Mouse (Mus musculus): ENCODE measurements around the gene Mipep. TPM values are rescaled to one million over a fixed set of nuclear protein-coding genes. Genes with fewer than 3 reads are reported as not detected.
A peak's percentile ranks its signal among the peaks of the same experiment; 100 is the strongest.

The Mipep gene
- 9.2 and 10.0 TPM in 2 replicates for polyA plus RNA-seq (2012; rRNA removed)

DNA sequence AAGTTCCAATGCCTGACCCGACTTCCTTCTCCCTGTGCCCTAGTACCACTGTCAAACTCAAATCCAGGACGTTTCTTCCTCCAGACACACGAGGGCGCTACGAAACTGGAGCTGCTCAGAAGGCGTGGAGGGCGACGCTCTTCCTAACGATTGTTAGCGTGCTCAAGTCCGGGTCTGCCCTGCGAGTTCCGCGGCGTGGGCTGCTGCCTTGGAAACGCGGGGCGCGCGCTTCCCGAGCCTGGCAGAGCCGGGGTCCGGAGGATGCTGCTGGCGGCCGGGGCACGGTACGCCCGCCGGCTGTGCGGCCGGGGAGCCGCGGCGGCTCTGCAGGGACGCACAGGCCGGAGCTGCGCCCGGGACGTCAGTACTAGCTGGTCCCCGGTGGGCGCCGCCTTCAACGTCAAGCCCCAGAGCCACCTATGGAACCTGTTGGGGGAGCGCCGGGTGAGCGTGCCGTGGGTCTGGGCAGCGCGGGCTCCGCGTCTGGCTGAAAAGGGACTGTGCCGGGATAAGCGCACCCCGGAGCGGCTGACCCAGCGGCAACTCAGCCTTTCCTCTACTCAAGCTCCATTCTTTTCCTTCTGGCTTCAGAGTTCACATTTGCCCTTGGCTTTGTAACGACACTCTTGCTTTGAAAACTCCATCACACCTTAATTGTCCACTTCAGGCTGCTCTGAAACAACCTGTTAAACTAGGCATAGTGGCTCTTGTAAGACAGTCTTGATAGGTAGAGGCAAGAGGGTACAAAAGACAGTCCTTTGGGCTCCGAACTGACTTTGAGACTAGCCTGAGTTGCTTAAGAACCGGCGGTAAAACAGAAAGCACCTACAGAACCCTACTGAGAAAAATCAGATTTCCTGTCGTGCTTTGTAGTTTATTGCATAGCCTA, at the start of gene Mipep:
Mipep (plus strand) TSS at position 147 of the 889 bp plus-strand sequence.
- peak; percentile 45 for DNase-seq (ENCODE audit: low read depth)

DNA sequence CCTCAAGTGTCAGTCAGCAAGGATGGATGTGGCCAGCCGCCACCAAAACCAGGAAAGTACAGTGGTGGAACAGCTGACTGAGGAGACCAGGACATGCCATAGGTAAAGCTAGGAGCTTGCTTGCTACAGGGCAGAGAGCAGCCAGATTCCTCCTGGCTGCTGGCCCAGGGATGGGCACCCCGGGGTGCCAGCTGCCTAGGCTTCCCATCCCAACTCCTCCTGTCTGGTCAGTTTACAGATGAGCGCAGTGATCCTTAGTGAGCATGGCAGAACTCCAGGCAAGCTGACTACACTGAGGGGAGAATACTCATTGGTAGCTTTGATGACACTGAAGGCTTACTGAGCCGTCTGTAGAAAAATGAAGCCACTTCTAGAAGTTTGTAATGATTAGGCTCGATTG, 49.2 kb upstream of the Mipep start:
- no peak for DNase-seq (ENCODE audit: low read depth)

DNA sequence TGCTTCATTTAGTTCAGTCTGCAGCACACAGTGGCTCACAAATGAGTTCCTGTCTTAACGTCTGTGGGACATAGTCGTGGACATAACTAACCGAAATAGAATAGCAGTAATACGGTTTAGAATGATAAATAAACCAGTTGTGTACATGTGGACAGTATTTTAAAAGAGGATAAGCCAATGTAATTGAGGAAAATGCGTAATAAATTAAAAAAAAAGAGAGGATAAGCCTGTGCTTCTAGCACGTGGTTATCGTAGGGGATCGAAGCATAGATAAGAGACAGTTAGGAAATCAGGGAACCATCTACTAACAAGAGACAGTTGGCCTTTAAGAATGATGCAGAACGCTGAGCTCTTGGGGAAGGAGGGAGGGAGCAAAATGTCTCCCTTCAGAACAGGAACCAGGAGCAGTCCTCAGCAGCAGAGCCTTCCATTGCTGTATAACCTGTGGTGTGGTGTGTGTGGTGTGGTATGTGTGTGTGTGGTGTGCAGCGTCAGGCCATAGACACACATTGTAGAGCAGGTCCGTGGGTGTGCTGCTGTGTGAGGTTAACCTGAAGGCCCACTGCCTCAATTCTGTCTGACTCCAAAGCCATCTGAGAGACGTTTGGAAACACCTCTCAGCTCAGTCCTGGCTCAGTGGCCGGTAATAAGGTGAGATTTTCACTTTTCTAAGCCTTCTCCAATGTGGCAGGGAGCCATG, 48.4 kb upstream of the Mipep start:
- no peak for DNase-seq (ENCODE audit: low read depth)

DNA sequence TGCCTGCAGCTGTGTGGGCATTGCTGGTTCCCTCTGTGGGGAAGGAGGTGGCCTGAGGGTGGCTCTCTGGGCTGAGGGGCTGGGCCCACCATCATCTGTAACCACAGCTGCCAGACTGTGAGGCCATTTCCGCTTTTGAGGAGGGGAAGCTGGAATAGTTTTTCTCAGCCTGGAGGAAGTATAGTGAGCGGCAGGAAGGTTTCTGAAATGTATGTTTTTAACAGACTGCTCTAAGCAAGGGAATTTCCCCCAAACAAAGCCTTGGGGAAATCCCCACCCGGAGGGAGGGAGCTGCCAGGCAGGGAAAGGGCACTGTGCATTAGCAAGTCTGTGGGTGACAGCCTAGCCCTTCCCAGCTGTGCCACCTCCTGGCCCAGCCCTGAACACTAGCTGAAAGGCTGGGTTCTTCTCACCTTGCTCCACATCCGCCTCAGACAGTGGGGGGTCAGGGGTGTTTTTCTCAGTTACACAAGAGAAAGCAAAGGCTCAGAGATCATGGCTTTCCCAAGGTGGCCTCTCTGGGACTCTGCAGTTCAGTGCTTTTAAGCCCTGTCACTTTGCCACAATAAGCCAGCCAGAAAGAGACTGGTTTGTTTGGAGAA, 47.7 kb upstream of the Mipep start:
- DNase-seq (ENCODE audit: low read depth), result no peak

DNA sequence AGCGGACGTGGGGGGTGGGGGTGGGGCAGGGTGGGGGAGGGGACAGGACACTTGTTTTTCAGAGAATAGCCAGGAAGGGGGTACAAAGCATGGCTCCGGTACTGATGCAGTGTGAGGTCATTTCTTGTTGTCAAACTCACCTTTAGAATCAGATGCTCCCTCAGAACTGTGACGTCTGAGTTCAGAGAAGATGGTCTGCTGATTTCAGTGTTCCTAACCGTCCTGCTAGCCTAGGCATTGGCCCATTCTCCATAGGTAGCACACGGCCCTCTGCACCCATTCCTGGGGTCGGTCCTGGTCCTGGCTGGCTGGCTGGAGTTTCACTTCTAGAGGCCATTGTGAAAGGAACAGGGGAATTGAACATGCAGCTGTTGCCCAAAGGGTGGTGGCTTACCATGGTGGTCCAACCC, 47.2 kb upstream of the Mipep start:
- DNase-seq (ENCODE audit: low read depth), result no peak

DNA sequence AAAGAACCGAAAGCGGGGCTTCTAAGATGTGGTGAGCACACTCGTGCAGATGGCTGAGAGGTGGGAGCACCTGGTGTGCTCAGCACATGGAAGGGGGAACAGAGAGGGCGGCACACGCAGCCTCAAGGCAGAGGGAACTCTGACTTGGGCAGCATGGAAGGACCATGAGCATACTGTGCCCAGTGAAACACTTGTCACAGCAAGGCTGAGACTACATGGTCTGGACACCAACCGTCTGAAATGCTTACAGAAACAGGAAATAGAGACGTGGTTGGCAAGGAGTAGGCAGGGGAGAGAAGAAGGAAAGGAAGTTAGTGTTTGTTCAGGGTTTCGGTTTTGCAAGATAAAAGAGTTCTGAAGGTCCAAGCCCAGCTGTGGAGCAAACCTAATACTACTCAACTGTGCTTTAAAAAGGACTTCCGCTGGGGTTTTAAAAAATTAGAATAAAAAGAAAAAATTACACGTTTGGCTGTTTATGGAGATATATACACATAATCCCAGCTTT, 45.9 kb upstream of the Mipep start:
- no peak for DNase-seq (ENCODE audit: low read depth)

DNA sequence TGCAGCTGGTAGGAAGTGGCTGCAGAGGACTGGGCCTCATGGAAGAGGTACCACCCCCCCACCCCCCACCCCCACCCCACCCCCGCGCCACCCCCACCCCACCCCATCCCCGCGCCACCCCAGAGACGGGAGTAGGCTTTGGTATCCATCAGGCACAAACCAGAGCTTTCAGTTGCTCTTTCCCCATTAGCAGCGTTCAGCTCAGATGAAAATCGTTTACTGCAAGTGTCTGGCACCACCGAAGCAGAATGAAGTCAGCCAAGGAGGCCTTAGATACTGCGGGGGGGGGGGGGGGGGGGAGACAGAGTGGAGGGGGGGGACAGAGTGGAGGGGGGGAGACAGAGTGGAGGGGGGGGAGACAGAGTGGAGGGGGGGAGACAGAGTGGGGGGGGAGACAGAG, 45.2 kb upstream of the Mipep start:
- DNase-seq (ENCODE audit: low read depth), result no peak

DNA sequence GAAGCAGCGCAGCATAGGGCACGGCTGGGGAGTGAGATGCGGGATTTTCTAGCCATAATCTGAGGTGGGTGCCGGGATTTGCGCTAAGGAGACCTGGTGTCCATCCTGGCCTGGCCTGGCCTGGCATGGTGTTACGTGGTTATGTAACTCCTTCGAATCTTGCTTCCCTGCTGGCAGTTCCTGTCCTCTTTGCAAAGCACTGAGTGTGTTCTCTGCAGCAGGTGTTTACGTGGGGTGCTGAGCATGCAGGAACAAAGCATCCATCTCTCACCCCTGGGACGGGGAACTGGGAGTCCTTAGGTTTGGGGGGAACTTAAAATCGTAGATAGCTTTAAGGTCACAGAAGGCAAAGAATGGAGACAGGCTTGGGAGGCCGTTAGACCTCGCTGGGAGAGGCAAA, 44.8 kb upstream of the Mipep start:
- DNase-seq (ENCODE audit: low read depth), result no peak

DNA sequence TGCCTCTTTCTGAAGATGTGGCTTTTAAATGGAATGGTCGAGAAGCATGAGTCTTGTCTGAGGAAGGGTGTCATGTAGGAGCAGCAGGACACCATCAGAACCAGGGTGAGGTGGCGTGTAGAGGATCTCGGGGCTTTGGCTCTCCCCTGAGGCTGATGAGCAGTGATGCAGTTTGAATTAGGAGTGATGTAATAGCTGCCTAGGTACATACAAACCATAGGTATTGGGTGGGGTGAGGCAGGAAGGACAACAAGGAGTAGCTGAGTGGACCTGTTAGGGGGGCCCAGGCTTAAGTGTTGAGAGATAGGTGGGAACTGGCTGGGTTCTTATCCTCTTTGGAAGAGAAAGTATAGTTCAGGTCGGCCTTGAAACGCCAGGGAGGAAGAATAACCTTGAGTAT, 43.9 kb upstream of the Mipep start:
- no peak for DNase-seq (ENCODE audit: low read depth)

DNA sequence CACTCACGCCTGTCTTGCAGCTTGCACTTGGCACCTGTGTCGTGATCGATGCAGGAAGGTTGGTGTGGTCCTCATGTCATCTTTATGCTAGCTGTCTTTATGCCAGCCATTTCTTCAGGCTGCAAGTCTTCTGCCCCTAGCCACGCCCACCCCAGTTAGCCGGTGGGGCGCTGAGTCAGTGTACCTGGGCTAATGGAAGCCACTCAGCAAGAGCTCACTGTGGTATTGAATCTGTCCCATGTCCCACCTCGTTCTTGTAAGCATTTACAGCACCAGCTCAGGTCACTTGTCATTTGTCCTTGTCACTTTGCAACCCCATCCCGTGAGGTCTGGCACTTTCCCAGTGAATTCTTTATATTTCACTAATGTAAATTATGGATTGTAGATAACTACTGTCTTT, 43.3 kb upstream of the Mipep start:
- no peak for DNase-seq (ENCODE audit: low read depth)

DNA sequence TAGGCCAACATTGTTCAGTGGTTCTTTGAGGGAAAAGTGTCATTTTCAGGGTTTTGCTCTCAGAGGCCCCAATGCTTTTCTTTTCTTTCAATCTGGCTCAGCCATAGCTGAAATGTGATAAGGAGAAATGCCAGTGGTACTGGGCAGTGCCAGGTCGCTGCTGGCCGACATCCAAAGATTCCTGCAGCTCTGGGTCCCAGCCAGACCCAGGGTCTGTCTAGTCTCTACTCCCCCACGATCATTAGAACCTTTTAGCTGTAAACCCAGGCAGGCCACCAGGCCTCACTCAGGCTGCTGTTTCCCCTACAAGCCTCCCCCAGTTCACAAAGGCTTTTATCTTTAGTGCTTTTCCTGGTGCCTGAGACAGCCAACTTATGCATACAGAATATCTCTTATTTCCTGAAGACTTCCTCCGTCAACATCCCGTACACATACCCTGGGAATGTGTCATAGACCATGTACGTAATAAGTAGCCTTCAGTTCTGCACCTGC, 42.8 kb upstream of the Mipep start:
- DNase-seq (ENCODE audit: low read depth), result no peak

DNA sequence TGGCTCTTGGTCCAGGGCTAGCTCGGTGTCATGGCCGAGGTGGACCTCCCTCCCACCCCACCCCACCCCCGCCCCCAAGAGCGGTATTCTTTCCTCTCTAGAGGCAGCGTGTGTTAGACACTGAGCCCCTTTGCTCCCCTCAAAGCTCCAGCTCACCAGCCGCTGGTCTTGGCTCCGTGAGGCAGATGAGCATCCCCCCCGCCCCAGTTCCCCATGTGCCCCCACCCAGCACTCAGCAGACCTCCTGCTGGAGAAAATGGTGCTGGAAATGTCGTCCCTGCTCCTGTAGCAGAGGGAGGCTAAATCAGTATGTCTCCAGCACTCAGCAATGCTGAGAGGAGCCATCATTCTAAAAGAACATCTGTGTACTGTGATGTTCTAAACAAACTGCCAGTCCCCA, 40.7 kb upstream of the Mipep start:
- no peak for DNase-seq (ENCODE audit: low read depth)

DNA sequence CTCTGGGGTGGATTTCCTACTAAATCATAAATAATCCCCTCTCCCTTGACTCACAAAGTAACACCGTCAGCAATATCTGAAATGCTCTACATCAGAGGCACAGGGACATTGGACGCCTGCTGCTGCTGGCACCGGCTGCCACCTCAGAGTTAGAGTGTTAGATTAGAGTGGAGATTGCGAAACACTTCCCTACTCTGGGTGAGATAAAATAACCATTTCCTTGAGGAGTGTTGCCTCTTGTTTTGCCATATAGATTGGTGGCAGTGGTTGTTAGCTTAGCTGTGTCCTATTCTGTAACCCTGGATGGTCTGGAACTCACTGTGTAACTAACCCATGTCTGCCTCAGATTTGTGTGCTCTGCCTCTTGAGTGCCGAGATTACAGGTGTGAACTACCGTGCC, 39.2 kb upstream of the Mipep start:
- no peak for DNase-seq (ENCODE audit: low read depth)

DNA sequence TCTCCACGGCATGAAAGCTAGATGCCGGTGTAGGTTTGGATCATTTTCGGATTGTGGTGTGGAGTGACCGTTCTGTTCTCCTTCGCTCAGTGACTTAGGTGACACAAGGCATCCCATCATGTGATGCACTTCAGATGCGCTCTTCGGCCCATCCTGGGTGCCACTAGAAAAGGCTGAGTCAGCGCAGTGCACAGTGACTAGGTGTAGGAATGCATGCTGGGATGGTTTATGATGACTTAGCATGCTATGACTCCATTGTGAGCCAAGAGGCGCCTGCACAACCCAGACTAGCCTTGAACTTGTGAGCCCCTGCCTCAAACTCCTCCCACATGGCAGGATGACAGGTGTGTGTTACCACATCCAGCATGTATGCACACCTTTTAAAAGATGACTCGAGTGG, 38.2 kb upstream of the Mipep start:
- DNase-seq (ENCODE audit: low read depth), result no peak

DNA sequence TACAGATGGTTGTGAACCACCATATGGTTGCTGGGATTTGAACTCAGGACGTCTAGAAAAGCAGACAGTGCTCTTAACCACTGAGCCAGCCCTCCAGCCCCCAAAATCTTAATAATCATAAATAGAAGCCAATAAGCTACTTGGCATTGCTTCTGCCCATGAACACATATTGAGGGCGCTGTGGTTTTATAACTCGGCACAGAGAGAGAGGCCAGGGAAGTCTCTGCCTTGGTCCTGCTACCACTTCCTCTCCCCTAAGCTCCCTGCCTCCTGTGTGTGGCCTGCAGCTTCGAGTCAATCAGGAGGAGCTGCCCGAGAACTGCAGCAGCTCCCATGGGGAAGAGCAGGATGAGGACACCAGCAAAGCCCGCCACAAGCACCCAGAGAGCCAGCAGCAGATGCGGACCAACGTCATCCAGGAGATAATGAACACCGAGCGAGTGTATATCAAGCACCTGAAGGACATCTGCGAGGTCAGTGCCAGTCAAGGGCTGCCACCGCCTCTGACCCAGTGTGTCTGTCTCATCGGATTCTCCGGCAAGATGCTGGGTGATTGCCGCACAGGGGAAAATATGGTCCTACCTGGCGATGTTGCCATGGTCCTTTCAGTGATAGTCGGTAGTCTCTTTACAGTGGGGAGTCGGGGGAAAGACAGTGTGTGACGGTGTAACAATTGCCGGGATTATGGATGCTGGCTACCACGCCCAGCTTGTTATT, 37.1 kb upstream of the Mipep start:
- DNase-seq (ENCODE audit: low read depth), result no peak

DNA sequence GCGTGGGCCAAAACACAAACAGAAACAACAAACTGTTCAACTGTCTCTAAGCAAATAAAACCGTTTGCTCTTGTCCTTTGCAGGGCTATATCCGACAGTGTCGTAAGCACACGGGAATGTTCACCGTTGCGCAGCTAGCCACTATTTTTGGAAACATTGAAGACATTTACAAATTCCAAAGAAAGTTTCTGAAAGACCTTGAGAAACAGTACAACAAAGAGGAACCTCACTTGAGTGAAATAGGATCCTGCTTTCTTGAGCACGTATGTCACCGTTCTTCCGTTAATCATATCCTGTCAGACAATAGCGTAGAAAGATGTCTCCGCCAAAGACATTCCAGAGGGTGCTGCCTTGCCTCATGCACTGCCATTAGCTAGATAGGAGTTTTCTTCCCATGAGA, 34.5 kb upstream of the Mipep start:
- no peak for DNase-seq (ENCODE audit: low read depth)

DNA sequence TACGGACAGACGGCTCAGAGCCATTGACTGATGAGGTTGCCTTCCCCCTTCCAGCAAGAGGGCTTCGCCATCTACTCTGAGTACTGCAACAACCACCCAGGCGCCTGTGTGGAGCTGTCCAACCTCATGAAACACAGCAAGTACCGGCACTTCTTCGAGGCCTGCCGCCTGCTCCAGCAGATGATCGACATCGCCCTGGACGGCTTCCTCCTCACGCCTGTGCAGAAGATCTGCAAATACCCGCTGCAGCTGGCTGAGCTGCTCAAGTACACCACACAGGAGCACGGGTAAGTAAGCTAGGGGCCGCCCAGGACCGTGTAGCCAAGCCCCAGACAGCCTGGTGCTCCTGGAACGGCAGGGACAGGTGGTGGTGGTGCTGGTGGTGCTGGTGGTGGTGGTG, 32.8 kb upstream of the Mipep start:
- DNase-seq (ENCODE audit: low read depth), result no peak

DNA sequence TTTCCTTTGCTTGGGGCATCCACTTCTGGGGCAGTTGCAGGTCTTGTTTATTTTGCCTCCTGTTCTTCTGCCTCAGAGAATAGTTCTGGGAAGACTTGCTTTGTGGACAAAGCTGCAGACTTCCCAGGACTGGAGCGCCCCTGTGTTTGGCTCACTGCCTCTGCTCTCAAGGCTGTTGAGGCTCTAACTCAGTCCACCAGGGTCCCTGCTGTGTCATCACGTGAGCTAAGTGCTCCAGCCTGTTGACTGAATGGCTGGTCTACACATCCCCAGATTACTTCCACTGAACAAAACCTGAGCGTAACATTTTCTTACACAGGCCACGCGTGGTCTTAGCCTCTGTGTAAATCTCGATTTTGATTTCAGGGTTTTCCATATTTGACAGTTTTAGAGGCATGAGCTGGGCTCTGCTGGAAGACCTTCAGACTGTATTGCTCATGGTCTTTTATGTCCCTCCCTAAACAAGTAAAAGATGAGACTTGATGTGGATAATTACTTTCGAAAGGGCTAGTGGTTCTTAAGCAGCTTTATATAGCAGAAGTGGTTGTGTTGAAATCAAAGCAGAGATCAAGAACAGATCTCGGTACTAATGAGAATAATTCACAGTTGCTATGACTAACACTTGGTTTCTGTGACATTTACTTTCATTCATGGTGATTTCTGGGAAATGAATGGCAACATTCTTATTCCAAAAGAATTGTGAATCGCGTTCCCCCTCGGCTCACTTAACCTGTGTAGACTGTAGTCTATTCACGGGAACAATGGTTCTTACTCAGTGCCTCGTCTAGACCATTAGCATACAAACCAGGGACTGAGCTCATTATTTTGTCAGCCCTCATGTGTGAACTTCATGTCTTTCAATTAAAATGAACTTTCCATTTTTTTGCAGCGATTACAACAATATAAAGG, 31.2 kb upstream of the Mipep start:
- DNase-seq (ENCODE audit: low read depth), result no peak

DNA sequence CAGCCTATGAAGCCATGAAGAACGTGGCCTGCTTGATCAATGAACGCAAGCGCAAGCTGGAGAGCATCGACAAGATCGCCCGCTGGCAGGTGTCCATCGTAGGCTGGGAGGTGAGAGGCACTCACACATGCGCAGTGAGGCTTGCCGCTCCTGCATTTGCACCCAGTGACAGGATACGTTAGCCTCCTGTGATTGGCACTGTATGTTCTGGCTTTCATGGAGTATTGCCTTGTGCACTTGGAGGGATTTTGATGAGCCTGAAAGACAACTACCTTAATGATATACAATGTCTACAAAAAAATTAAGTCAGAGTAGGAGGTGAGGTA, 30.6 kb upstream of the Mipep start:
- DNase-seq (ENCODE audit: low read depth), result no peak

DNA sequence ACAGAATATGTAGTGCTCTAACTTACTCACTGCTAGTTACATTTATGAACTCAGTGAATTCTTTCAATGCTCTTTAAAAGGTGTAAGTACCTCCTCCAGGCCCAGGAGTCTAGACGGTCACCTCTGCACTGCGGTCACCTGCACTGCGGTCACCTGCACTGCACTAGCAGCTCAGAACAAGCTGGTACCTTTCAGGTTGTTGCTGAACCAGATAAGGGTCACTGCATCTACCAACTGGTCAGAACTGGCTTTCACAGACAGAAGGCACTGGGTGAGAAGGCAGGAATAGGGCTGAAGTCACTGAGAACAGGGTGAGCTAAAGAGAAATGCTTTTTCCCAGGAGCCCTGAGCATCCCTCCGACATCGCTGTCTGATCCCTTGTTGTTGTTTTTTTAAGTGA, 29.7 kb upstream of the Mipep start:
- no peak for DNase-seq (ENCODE audit: low read depth)

DNA sequence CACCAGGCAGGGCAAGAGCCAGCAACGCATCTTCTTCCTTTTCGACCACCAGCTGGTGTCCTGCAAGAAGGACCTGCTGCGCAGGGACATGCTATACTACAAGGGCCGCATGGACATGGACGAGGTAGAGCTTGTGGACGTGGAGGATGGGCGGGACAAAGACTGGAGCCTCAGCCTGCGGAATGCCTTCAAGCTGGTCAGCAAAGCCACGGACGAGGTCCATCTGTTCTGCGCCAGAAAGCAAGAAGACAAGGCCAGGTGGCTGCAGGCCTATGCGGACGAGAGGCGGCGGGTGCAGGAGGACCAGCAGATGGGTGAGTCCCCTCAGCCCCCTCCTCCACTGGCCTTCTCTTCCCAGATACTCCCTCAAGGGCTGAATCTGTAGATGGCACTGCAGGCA, 28.1 kb upstream of the Mipep start:
- no peak for DNase-seq (ENCODE audit: low read depth)
